ENCODE assay signal across 19 mouse cellular contexts in the genomic region with DNA sequence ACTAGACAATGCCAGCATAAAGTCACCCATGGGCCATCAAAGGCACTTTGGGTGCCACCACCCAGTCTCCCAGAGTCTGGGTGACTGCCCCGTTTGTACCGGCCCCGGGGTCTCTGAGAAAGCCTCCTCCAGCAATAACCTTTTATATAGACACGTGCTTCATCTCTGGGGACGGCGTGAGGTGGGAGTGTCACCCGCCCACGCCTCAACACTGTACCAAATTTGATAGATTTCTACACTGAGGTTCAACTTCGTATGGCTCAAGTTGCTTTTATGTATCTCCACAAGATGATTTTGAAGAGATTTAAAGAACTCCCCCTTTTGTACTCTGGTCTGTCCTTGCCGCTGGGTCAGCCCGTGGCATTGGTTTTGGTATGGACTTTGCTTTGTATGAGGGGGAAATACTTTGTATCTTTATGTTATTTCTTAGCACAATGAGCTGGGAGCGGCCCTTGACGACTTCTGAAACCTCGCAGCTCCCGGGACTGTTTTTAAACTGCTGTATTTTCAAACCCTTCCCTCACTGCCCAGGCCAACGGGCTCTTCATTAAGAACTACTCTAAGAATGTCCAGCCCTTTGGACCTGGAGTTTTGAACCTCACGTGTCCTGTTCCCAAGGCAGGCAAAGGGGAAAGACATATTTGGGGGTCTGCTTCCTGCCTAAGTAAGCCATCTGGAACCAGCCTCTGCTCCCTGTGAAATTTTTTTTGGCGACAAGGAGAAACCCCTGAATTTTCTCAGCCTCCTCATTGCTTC. TPM values are rescaled to one million over a fixed set of nuclear protein-coding genes. Genes with fewer than 3 reads are reported as not detected.
DNase-seq lines count a peak whose midpoint lies in the region; ATAC-seq and TF ChIP-seq lines count a peak whose summit lies in the region.
"Had no signal": no experiment of that assay in that cellular context is flagged by ENCODE, and none has a peak within 500 bp of the region (broad histone marks: within the 10 kb centered on the region; RNA-seq: fewer than 3 reads in every experiment).

No protein-coding gene starts in this region.

- H3K27me3 ChIP-seq in kidney, embryonic 16.5 days (ENCODE audit: insufficient read depth, low read length), result no peaks in the 10 kb centered on the region
- H3K27me3 ChIP-seq in stomach, embryonic 14.5 days (ENCODE audit: control insufficient read depth, insufficient read depth, low read length), result no peaks in the 10 kb centered on the region
- H3K27me3 ChIP-seq in stomach, postnatal 0 days (ENCODE audit: control insufficient read depth, insufficient read depth, low read length), result no peaks in the 10 kb centered on the region
- no peaks in the 10 kb centered on the region for H3K27me3 ChIP-seq in liver, postnatal 0 days (ENCODE audit: insufficient read depth, low read length)
- H3K27me3 ChIP-seq: embryonic facial prominence, embryonic 15.5 days; hindbrain, embryonic 12.5 days had no signal

- 82% methylated on average over 18 of the region's 18 CpGs for WGBS in kidney, embryonic 16.5 days
- 85% methylated on average over 18 of the region's 18 CpGs for WGBS in stomach, embryonic 14.5 days
- WGBS in stomach, postnatal 0 days, result 86% methylated on average over 18 of the region's 18 CpGs
- 82% methylated on average over 18 of the region's 18 CpGs for WGBS in liver, postnatal 0 days (ENCODE audit: insufficient replicate concordance)

- no peaks in the 10 kb centered on the region for H3K9me3 ChIP-seq in kidney, embryonic 16.5 days (ENCODE audit: low read length)
- no peaks in the 10 kb centered on the region for H3K9me3 ChIP-seq in stomach, embryonic 14.5 days (ENCODE audit: control insufficient read depth, low read depth, low read length)
- H3K9me3 ChIP-seq in stomach, postnatal 0 days (ENCODE audit: control insufficient read depth, low read length), result no peaks in the 10 kb centered on the region
- H3K9me3 ChIP-seq in liver, postnatal 0 days (ENCODE audit: low read length), result no peaks in the 10 kb centered on the region
- H3K9me3 ChIP-seq: embryonic facial prominence, embryonic 15.5 days; forebrain, embryonic 10.5 days; heart, embryonic 10.5 days; hindbrain, embryonic 12.5 days had no signal

- H3K27ac ChIP-seq in kidney, embryonic 16.5 days (ENCODE audit: low read length), result no peak overlapping the region
- H3K27ac ChIP-seq in stomach, embryonic 14.5 days (ENCODE audit: low read length), result no peak overlapping the region
- no peak overlapping the region for H3K27ac ChIP-seq in stomach, postnatal 0 days (replicated peaks)
- H3K27ac ChIP-seq in liver, postnatal 0 days (ENCODE audit: low read depth), result no peak overlapping the region
- H3K27ac ChIP-seq: embryonic facial prominence, embryonic 15.5 days; forebrain, embryonic 10.5 days; heart, embryonic 10.5 days; hindbrain, embryonic 12.5 days had no signal

- no peak for ATAC-seq in cerebellum, adult (ENCODE audit: insufficient number of reproducible peaks, low FRiP score, low TSS enrichment)
- no peak for ATAC-seq in kidney, embryonic 16.5 days (ENCODE audit: low FRiP score, low TSS enrichment)
- ATAC-seq in stomach, embryonic 14.5 days (ENCODE audit: insufficient number of reproducible peaks, insufficient read depth, low FRiP score, low read depth), result no peak
- no peak for ATAC-seq in stomach, postnatal 0 days (ENCODE audit: low FRiP score, low TSS enrichment)
- ATAC-seq in liver, postnatal 0 days, result no peak
- ATAC-seq: forebrain, embryonic 16.5 days had no signal

- DNase-seq in cerebellum, adult 9-11 months, result peak; percentile 33
- DNase-seq in kidney, adult 9 months, result peak; percentile 59
- no peak for DNase-seq in stomach, postnatal 0 days (ENCODE audit: low spot score)
- no peak for DNase-seq in liver, postnatal 0 days
- DNase-seq: adrenal gland, postnatal 10 days; cerebellum, postnatal 14 days; embryo, embryonic 11 days; gastrocnemius, postnatal 10 days; heart, postnatal 10 days; heart, postnatal 4 days had no signal

- no peak overlapping the region for H3K4me2 ChIP-seq in kidney, embryonic 16.5 days (replicated peaks; ENCODE audit: low read depth, low read length)
- H3K4me2 ChIP-seq in stomach, embryonic 14.5 days (replicated peaks; ENCODE audit: low read depth, low read length), result no peak overlapping the region
- no peak overlapping the region for H3K4me2 ChIP-seq in stomach, postnatal 0 days (replicated peaks; ENCODE audit: low read depth)
- H3K4me2 ChIP-seq in liver, postnatal 0 days (ENCODE audit: low read depth, low read length), result no peak overlapping the region
- H3K4me2 ChIP-seq: embryonic facial prominence, embryonic 15.5 days; hindbrain, embryonic 12.5 days had no signal

- no peak overlapping the region for H3K9ac ChIP-seq in kidney, embryonic 16.5 days (replicated peaks; ENCODE audit: low read length)
- 0 out of 2 replicates have a peak overlapping the region, but pooled peaks have one; percentile 6 for H3K9ac ChIP-seq in stomach, embryonic 14.5 days (replicated peaks; ENCODE audit: low read depth, low read length)
- no peak overlapping the region for H3K9ac ChIP-seq in stomach, postnatal 0 days (ENCODE audit: low read length)
- no peak overlapping the region for H3K9ac ChIP-seq in liver, postnatal 0 days (replicated peaks)
- H3K9ac ChIP-seq: embryonic facial prominence, embryonic 15.5 days; hindbrain, embryonic 12.5 days had no signal

- no peak overlapping the region for H3K4me3 ChIP-seq in kidney, embryonic 16.5 days (ENCODE audit: low read length)
- no peak overlapping the region for H3K4me3 ChIP-seq in stomach, embryonic 14.5 days (ENCODE audit: low read depth, low read length)
- no peak overlapping the region for H3K4me3 ChIP-seq in stomach, postnatal 0 days (ENCODE audit: low read depth, low read length)
- H3K4me3 ChIP-seq in liver, postnatal 0 days (ENCODE audit: low read depth, low read length), result no peak overlapping the region
- H3K4me3 ChIP-seq: embryonic facial prominence, embryonic 15.5 days; erythroblast, embryonic 14.5 days; forebrain, embryonic 10.5 days; heart, embryonic 10.5 days; hindbrain, embryonic 12.5 days had no signal

- no peak for TF ChIP-seq EP300 in stomach, postnatal 0 days (optimal IDR thresholded peaks at IDR 0.05)
- TF ChIP-seq EP300 in liver, postnatal 0 days (IDR thresholded peaks at IDR 0.05; ENCODE audit: low read depth), result no peak

- 0 out of 2 replicates have a peak, but pooled peaks cover 3% of the 10 kb centered on the region for H3K4me1 ChIP-seq in kidney, embryonic 16.5 days (ENCODE audit: insufficient read depth, low read length)
- no peaks in the 10 kb centered on the region for H3K4me1 ChIP-seq in stomach, embryonic 14.5 days (ENCODE audit: control insufficient read depth, insufficient read depth, low read length)
- no peaks in the 10 kb centered on the region for H3K4me1 ChIP-seq in stomach, postnatal 0 days (replicated peaks; ENCODE audit: control insufficient read depth, insufficient read depth)
- peaks cover 4% of the 10 kb centered on the region for H3K4me1 ChIP-seq in liver, postnatal 0 days (ENCODE audit: insufficient read depth)

- no peak for TF ChIP-seq CTCF in stomach, postnatal 0 days (IDR thresholded peaks at IDR 0.05; ENCODE audit: low read depth)
- TF ChIP-seq CTCF in liver, postnatal 0 days (IDR thresholded peaks at IDR 0.05; ENCODE audit: low read depth), result no peak

- H3K36me3 ChIP-seq in kidney, embryonic 16.5 days (ENCODE audit: insufficient read depth, low read length), result peaks cover 23% of the 10 kb centered on the region
- peaks cover 24% of the 10 kb centered on the region for H3K36me3 ChIP-seq in stomach, embryonic 14.5 days (ENCODE audit: control insufficient read depth, insufficient read depth, low read length)
- peaks cover 20% of the 10 kb centered on the region for H3K36me3 ChIP-seq in stomach, postnatal 0 days (ENCODE audit: control insufficient read depth, insufficient read depth, low read length)
- H3K36me3 ChIP-seq in liver, postnatal 0 days (replicated peaks; ENCODE audit: insufficient read depth, low read length), result peaks cover 43% of the 10 kb centered on the region

RNA-seq across cellular contexts. Expression of a gene that starts 4.6 kb away (rescaled TPM):
- 1,527 and 1,553 TPM in 2 replicates for polyA plus RNA-seq in kidney, embryonic 16.5 days (2015; fragmentation: Nextera tagmentation; extraction: Ambion mirVana)
- polyA plus RNA-seq in stomach, embryonic 14.5 days (2014; fragmentation: Nextera tagmentation; extraction: Ambion mirVana), result 1,866 and 1,880 TPM in 2 replicates
- 1,317 and 1,335 TPM in 2 replicates for polyA plus RNA-seq in stomach, postnatal 0 days (2015; fragmentation: Nextera tagmentation; extraction: Ambion mirVana)
- 793 and 822 TPM in 2 replicates for polyA plus RNA-seq in liver, postnatal 0 days (2015; fragmentation: Nextera tagmentation; extraction: Ambion mirVana)

RNA-seq across cellular contexts. Expression of a gene that starts 10.3 kb away (rescaled TPM):
- polyA plus RNA-seq in kidney, embryonic 16.5 days (2015; fragmentation: Nextera tagmentation; extraction: Ambion mirVana), result 44.3 and 48.8 TPM in 2 replicates
- 42.3 TPM in 2 replicates for polyA plus RNA-seq in stomach, embryonic 14.5 days (2014; fragmentation: Nextera tagmentation; extraction: Ambion mirVana)
- polyA plus RNA-seq in stomach, postnatal 0 days (2015; fragmentation: Nextera tagmentation; extraction: Ambion mirVana), result 11.2 and 11.7 TPM in 2 replicates
- 7.7 and 10.3 TPM in 2 replicates for polyA plus RNA-seq in liver, postnatal 0 days (2015; fragmentation: Nextera tagmentation; extraction: Ambion mirVana)

RNA-seq across cellular contexts. Expression of a gene that starts 48.2 kb away (rescaled TPM):
- polyA plus RNA-seq in kidney, embryonic 16.5 days (2015; fragmentation: Nextera tagmentation; extraction: Ambion mirVana), result 60.5 and 67.2 TPM in 2 replicates
- 15.9 and 17.7 TPM in 2 replicates for polyA plus RNA-seq in stomach, embryonic 14.5 days (2014; fragmentation: Nextera tagmentation; extraction: Ambion mirVana)
- polyA plus RNA-seq in stomach, postnatal 0 days (2015; fragmentation: Nextera tagmentation; extraction: Ambion mirVana), result 21.1 and 25.8 TPM in 2 replicates
- 14.9 and 16.3 TPM in 2 replicates for polyA plus RNA-seq in liver, postnatal 0 days (2015; fragmentation: Nextera tagmentation; extraction: Ambion mirVana)

Comparison
In these comparisons a context has a peak if more than half of its experiments do, and no peak if none do; other contexts are left out.
1. DNase-seq: peak in cerebellum, adult 9-11 months (single experiment) and kidney, adult 9 months (single experiment); none in stomach, postnatal 0 days (single experiment) and liver, postnatal 0 days (single experiment).